Mouse (Mus musculus) liver, adult 2 months (tissue): ENCODE data around the gene Imp3. TPM values are rescaled to one million over a fixed set of nuclear protein-coding genes. Genes with fewer than 3 reads are reported as not detected.
A peak's percentile ranks its signal among the peaks of the same experiment; 100 is the strongest.

Experiments
- DNase-seq: peaks from one replicate; pipeline ENCODE4 v3.0.0-alpha.2; 2011; ENCODE audit warnings: low read depth, low spot score; ENCODE audit errors: extremely low read depth
- H3K27ac ChIP-seq: fragments of 200-500 bp; replicated peaks from 2 replicates; pipeline ENCODE4 v1.5.1; 2012; ENCODE audit warnings: low read depth, mild to moderate bottlenecking, control low read depth, inconsistent platforms, low read length; ENCODE audit not compliant: insufficient read depth
- H3K27me3 ChIP-seq: fragments of 200-500 bp; 2 replicates; pipeline ENCODE4 v1.6.1; 2012; ENCODE audit warnings: mild to moderate bottlenecking, moderate library complexity, low read length, inconsistent platforms; ENCODE audit not compliant: control insufficient read depth, insufficient read depth
- H3K36me3 ChIP-seq: fragments of 200-500 bp; 2 replicates; pipeline ENCODE4 v1.6.1; 2012; ENCODE audit warnings: low read length, inconsistent platforms; ENCODE audit not compliant: control insufficient read depth, insufficient read depth
- H3K4me1 ChIP-seq: fragments of 200-500 bp; 2 replicates; pipeline ENCODE4 v1.6.1; 2011; ENCODE audit warnings: low read length; ENCODE audit not compliant: control insufficient read depth, insufficient read depth
- H3K4me3 ChIP-seq: fragments of 200-500 bp; 2 replicates; pipeline ENCODE4 v1.5.1; 2011; ENCODE audit warnings: low read depth, mild to moderate bottlenecking, control low read depth, low read length, moderate library complexity; ENCODE audit not compliant: insufficient read depth
- H3K79me2 ChIP-seq: fragments of 200-500 bp; 2 replicates; pipeline ENCODE4 v1.6.1; 2012; ENCODE audit warnings: inconsistent platforms, mild to moderate bottlenecking, low read length, moderate library complexity; ENCODE audit not compliant: control insufficient read depth, insufficient read depth
- H3K9ac ChIP-seq: fragments of 200-500 bp; 2 replicates; pipeline ENCODE4 v1.6.1; 2012; ENCODE audit warnings: low read depth, mild to moderate bottlenecking, control low read depth, inconsistent platforms, low read length
- CTCF ChIP-seq: fragments of 200-500 bp; IDR thresholded peaks from 2 replicates; pipeline ENCODE4 v1.5.1; 2011; ENCODE audit warnings: low read depth, low read length, control low read depth
- POLR2A ChIP-seq: fragments of 200-500 bp; IDR thresholded peaks from 2 replicates; pipeline ENCODE4 v1.6.1; 2011; ENCODE audit warnings: low read length, control low read depth; ENCODE audit not compliant: insufficient read depth; ENCODE audit errors: extremely low read depth
- WGBS: fragments of 180-500 bp; shearing (Covaris S2); methylation state at CpG from one replicate; pipeline ENCODE4 v1.1.7; 2018; 5-methylcytosine and 5-hydroxymethylcytosine counted together
- polyA plus RNA-seq: library from polyadenylated mRNA; depleted of rRNA; stranded (reverse); fragments of >200 nt; gene quantifications from 2 replicates; pipeline ENCODE4 v1.2.3, GENCODE M21; 2012
- total RNA-seq: library from RNA; depleted of rRNA; stranded (reverse); fragments of >200 nt; gene quantifications from 2 replicates; pipeline ENCODE4 v1.2.3, GENCODE M21; 2014

The Imp3 gene
- total and polyA plus RNA-seq, 2 experiments: 35.8 to 145 TPM

DNA sequence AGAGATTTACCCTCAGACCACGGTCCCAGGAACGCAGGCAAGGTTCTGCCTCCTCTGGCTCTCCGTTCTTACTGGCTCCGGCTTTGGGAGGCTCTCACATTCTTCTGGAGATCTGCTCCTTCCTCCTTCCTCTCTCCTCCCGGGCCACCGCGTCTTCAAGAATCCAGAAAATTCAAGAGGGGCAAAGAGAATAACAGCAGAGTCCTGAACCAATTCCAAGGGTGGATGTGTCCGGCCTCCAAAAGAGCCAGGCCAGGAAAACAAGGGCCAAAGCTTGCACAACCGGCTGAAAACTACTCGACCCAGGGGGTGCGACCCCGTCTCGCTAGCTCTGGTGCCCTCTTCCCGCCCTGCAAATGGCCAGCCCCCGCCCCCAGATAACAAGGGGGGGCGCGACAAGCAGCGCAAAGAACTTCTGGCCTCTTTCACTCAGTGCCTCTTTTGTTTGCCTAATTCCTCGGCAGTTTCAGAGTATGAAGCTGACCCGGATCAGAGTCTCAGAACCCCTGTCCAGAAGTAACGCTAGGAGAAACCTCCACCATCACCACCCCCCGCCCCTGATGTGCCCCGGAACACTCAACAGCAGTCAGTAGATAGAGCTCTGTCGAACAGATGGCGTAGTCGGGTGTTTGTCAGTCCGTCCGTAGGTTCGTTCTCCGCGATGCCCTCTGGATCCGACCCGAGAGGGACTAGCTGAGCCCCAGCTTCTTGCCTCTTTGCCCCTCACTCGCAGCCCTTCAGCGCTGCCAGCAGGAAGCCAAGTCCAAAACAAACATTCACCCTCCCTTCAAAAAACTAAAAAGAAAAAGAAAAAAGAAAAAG is 9.9 kb upstream of the Imp3 start:
- Histone ChIP-seq H3K9ac (peak overlapping the region; percentile 85), H3K27me3 (no peaks in the 10 kb centered on the region), H3K27ac (peak overlapping the region; percentile 85), H3K36me3 (no peaks in the 10 kb centered on the region), H3K4me1 (peaks cover 37% of the 10 kb centered on the region), H3K4me3 (peak overlapping the region; percentile 64), H3K79me2 (peaks cover 19% of the 10 kb centered on the region; the same call in 1 of the 2 replicates)
- WGBS: 2% methylated on average over 35 of the region's 35 CpGs
- peak; percentile 70 for DNase-seq
- TF ChIP-seq CTCF: no peak
- 0 out of 2 replicates have a peak, but pooled peaks have one; percentile 12 for TF ChIP-seq POLR2A

DNA sequence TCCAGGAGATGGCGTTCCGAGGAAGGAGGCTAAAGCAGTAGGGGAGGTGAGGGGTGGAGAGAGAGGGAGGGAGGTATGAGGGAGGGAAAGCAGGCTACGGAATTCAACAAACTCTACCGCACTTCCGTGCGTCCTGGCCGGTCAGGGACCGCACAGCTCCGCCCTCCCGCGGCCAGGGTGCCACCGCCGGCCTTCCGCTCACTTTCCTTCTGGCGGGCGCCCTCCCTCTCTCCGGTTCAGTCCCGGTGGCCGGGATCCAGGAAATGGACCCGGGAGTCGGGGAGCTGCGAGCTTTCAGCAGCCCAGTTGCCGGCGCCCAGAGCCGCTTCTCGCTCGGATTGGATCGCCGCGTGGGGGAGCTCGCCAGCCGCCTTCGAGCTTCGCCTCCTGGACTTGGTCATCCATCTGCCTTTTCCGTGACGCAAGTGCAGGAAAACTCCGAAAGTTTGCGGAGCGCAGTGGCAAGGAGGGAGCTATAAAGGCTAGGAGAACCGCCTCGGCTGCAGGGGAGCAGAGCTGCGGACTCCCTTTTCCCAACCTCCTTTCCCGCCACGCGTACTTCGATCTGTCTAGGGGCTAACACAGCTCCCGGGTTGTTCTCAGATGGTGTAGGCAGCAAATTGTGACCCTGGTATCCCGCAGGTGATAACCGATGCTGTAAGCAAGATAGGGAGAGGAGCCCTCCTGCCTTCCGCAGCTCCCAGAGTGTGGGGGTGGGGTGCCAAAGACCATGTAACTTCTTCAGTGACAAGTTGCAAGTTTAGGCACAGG is 9.0 kb upstream of the Imp3 start, which contains the start of gene Snx33:
Snx33 (minus strand) TSS at position 331 of the 771 bp plus-strand sequence.
- Histone ChIP-seq H3K4me3 (peak within 1 kb of the TSS; percentile 64), H3K27ac (peak within 1 kb of the TSS; percentile 89), H3K9ac (peak within 1 kb of the TSS; percentile 85), H3K36me3 (no peaks in the 10 kb centered on the region), H3K4me1 (peaks cover 35% of the 10 kb centered on the region), H3K27me3 (no peaks in the 10 kb centered on the region), H3K79me2 (peaks cover 18% of the 10 kb centered on the region; the same call in 1 of the 2 replicates)
- peak; percentile 87 for DNase-seq
- TF ChIP-seq POLR2A (0 out of 2 replicates have a peak, but pooled peaks have one; percentile 31), CTCF (peak; percentile 79)
- under 1% methylated on average over 50 of the region's 50 CpGs for WGBS

DNA sequence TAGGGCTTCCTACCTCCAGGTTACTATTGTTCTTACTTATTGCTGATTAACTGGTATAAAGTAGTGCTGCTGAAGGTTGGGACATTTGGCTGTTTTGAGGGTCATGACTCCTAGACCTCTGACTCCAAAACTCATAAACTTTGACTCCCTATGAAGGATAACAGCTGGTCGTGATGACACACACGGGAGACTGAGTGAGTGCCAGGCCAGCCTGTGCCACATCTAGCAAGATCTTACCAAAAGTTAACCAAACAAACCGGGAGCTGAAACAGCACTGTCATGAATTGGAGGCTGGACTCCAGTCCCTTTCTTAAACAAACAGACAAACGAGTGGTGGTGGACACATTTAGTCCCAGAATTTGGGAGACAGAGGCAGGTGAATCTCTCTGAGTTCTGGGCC is 7.8 kb upstream of the Imp3 start:
- TF ChIP-seq POLR2A: no peak
- no peaks in the 10 kb centered on the region for H3K27me3 ChIP-seq
- DNase-seq: peak; percentile 99
- H3K36me3 ChIP-seq: no peaks in the 10 kb centered on the region
- H3K9ac ChIP-seq: no peak overlapping the region
- peak overlapping the region; percentile 47 for H3K27ac ChIP-seq
- H3K4me3 ChIP-seq: no peak overlapping the region
- peaks cover 9% of the 10 kb centered on the region; the same call in 1 of the 2 replicates for H3K79me2 ChIP-seq
- 16% methylated on average over 4 of the region's 4 CpGs for WGBS
- H3K4me1 ChIP-seq: peaks cover 24% of the 10 kb centered on the region

DNA sequence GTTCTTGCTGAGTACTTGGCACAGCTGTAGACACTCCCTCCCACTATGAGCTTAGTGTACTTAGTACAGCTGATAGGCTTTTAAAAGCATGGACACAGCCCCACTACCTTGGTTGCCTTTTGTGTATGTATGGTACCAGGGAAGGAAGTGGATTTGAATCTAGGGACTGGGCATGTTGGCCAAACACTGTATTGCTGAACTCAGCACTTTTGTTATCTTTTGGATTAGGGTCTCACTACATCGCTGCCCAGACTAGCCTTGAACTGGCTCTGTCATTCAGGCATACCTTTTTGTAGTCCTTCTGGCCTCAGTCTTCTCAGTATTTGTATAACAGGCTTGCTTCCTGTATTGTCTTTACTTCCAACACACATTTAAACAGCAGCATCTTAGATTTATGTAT is 6.7 kb upstream of the Imp3 start:
- DNase-seq: peak; percentile 36
- H3K79me2 ChIP-seq: peaks cover 7% of the 10 kb centered on the region; the same call in 1 of the 2 replicates
- TF ChIP-seq POLR2A: no peak
- TF ChIP-seq CTCF: no peak
- H3K4me3 ChIP-seq: no peak overlapping the region
- no peaks in the 10 kb centered on the region for H3K36me3 ChIP-seq
- no peak overlapping the region for H3K27ac ChIP-seq
- H3K4me1 ChIP-seq: peaks cover 16% of the 10 kb centered on the region
- 4% methylated on average over 1 of the region's 1 CpGs for WGBS
- no peak overlapping the region for H3K9ac ChIP-seq
- no peaks in the 10 kb centered on the region for H3K27me3 ChIP-seq

DNA sequence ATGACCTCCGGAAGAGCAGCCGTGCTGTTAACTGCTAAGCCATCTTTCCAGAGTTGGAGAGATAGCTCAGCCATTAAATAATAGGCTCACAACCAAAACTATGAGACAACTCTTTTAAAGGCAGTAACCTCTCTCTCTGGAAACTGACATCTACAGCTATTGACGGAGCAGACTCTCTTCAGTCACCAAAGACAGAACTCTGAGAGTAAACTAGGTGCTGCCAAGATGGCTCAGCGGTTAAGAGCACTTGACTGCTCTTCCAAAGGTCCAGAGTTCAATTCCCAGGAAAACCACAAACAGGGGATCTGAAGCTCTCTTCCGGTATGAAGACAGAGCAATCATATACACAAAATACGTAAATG is 433 bp upstream of the Imp3 start:
- Histone ChIP-seq H3K27me3 (no peaks in the 10 kb centered on the region), H3K9ac (peak overlapping the region; percentile 7), H3K79me2 (peaks cover 4% of the 10 kb centered on the region; the same call in 1 of the 2 replicates), H3K36me3 (no peaks in the 10 kb centered on the region), H3K27ac (peak overlapping the region; percentile 47), H3K4me3 (peak overlapping the region; percentile 29), H3K4me1 (peaks cover 5% of the 10 kb centered on the region)
- TF ChIP-seq CTCF: no peak
- no peak for DNase-seq
- WGBS: 13% methylated on average over 6 of the region's 6 CpGs

DNA sequence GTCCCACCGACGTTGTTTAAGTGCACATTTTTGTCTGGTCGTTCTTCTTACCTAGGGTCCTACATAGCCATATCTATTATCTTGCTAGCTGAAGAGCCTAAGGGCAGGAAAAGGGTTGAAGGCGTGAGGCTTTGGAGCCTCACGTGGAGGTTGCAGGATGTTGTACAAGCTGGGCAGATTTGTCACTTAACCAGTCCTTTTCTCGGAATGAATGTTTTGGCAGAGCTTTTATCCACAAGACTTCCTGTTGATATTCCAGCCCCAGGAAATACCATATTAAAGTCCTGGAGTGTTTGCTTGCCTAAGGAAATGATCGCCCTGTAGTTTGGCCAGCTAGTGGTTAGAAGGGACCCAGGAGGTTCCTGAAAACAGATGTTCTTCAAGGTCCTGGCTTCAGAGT is 1.1 kb downstream of the Imp3 start:
- peak overlapping the region; percentile 72 for H3K9ac ChIP-seq
- no peaks in the 10 kb centered on the region for H3K36me3 ChIP-seq
- no peaks in the 10 kb centered on the region for H3K27me3 ChIP-seq
- H3K4me1 ChIP-seq: peaks cover 5% of the 10 kb centered on the region
- peak overlapping the region; percentile 76 for H3K4me3 ChIP-seq
- WGBS: under 1% methylated on average over 7 of the region's 7 CpGs
- DNase-seq: peak; percentile 73
- TF ChIP-seq CTCF (no peak), POLR2A (no peak)
- peak overlapping the region; percentile 89 for H3K27ac ChIP-seq
- H3K79me2 ChIP-seq: peaks cover 4% of the 10 kb centered on the region; the same call in 1 of the 2 replicates
